Mouse (Mus musculus) gonadal fat pad, adult 2 months (tissue): Measurements from ENCODE around the gene Pipox. TPM values are rescaled to one million over a fixed set of nuclear protein-coding genes. Genes with fewer than 3 reads are reported as not detected.

ENCODE experiments used
- DNase-seq: peaks from one replicate; pipeline ENCODE4 v3.0.0-alpha.2; 2012; ENCODE audit warnings: low read depth
- polyA plus RNA-seq: library from polyadenylated mRNA; depleted of rRNA; stranded (reverse); fragments of >200 nt; gene quantifications from 2 replicates; pipeline ENCODE4 v1.2.3, GENCODE M21; 2012

The Pipox gene
- polyA plus RNA-seq, 1 experiment: 9.6 TPM

DNA sequence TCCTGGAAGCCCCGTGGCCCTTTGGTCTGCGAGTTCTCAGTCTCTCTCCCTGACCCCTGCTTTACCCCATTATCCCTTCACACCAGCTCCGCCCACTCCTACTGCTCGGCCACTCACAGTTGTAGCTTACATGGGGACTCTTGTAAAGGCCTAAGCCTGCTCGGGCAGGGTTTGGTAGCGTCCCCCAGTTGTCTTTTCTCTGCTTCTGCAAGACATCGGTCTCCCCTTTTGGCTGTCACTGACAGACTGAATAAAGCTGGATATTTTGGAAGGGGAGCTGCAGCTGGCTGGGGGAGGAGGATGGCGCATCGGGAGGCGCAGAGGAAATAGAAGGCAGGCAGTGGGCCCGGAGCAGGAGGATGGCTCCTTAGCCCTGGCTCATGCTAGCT lies 17.1 kb downstream of the Pipox start:
- DNase-seq: no peak

DNA sequence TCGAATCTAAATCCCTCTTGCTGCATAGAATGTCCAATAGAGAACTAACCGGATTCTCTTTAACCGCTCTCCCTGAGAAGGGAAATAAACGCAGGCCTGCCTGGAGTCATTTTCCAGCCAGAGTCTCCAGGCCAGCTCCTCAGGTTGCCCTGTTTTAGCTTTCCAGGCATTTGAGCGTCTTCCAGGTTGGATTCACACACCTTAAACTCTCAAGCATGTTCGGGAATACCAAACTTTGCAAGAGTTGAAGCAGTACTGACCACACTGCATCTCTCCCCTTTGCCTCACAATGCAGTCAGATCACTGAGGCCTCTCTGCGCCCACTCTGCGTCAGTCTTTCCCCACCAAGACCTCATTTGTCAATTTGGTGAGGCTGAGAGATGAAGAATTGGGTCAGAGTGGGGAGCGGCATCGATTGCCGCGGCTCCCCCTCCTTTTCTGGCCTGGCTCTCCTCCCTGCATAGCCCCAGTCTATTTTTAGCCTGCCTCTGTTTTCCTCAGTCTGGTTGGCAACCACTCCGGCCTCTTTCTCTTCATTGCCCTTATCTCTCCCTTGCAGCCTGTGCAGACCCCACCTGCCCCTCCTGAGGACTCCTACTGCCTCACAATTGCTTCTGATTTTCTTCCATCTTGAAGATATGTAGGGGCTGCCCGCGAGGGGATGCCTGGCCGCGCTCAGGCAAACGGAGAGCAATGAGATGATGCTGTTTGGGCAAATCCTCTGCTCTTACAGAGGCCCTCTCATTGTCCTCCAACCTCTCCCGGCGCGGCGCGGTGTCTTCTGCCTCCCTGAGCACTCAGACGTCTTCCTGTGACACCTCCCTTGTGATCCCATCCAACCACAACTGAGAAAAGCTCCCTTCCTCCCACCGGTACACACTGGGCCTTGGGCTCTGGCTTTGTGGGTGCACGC lies 17.8 kb downstream of the Pipox start:
- no peak for DNase-seq

DNA sequence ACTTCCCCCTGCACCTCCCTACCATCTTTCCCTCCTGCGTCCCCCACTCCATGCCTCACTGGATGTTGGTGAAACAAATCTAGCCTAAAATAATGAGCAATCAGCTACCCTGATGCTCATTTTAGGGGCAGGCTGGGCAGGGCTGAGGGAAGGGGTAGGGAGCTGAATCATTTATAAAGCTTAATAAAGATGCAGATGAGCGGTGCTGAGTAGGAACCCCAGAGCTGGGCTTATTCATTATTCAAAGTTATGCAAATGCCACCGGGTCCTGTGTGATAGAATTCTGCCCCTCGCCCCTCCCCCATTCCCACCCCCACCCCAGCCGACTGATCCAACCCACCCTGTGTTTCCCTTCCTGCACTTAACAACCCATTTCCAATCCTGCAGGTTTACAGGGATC lies 18.6 kb downstream of the Pipox start:
- no peak for DNase-seq

GRCm38 (mm10) chr11:77874685-77875231 lies 19.1 kb downstream of the Pipox start:
- no peak for DNase-seq

DNA sequence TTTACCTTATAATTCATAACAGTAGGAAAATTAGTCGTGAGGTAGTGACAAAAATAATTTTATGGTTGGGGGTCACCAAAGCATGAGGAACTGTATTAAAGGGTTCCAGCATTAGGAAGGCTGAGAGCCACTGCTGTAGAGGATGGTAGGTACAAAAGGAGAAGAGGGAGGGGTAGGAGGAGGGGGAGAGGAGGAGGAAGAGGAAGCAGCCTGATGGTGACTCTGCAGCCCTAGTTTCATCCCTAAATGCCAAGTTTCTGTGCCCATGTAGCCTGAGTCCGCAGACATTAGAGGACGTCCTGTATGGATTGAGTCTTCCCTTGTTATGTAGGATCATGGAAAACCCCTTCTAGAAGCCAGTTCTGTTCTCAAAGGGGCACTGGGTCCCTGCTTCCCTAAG lies 20.8 kb downstream of the Pipox start:
- DNase-seq: no peak

- no peak for DNase-seq
These were observed 21.2 kb downstream of the Pipox start for GRCm38 (mm10) chr11:77872685-77873084.

- no peak for DNase-seq
These were observed 21.7 kb downstream of the Pipox start for GRCm38 (mm10) chr11:77872236-77872635.

DNA sequence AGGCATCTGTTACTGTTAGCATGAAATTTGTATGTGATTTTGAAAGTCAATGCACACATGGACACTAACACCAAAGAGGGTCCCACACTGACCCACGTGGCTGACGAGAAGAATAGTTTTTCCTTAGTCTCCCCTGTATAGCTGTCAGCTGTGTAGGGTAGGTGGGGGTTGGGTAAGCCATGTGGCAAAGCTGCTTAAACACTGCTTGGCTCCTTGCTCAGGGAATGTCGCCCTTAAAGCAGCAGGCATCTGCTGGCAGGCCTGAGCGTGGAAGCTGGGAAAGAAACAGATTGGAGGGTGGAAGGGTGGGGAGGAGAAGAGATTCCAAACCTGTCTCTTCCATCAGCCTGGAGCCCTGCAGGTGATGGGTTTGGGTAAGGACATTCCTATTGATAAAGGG lies 22.5 kb downstream of the Pipox start:
- DNase-seq: no peak

GRCm38 (mm10) chr11:77867419-77868083 lies 26.3 kb downstream of the Pipox start:
- no peak for DNase-seq

DNA sequence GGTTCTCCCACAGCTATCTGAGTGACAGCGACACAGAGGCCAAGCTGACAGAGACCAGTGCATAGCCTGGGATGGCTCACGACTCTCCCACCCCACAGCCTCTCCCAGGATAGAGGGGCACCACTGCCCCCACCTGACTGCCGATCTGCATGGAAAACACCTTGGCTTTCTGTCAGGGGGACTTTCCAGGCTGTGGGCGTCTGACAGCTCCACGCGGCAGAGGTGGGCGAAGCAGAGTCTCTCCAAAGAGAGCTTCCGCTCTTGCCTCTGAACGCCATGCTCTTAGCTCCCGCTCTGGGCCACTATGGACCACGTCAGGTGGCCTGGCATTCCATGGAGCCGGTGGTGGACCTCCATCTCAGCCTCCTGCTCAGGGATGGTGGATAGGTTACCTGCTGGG lies 29.1 kb downstream of the Pipox start:
- DNase-seq: no peak

DNA sequence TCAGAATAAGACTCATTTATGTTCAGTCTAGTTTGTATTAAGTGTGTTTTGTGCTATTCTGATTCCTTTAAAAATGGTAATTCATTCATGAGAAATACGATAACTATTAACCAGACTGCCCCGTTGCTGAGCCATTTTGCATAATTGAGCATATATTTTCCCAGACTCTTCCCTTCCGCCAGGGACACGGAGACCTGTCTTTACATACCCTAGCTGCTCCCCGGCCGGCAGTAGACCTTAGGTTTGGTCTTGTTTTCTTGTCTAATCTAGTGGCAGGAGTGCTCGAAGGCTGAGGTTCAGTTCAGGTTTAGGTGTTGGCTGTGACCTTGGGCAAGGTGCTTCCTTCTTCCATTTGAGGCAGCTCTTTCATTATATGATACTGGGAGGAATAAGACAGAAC lies 31.0 kb downstream of the Pipox start:
- no peak for DNase-seq

DNA sequence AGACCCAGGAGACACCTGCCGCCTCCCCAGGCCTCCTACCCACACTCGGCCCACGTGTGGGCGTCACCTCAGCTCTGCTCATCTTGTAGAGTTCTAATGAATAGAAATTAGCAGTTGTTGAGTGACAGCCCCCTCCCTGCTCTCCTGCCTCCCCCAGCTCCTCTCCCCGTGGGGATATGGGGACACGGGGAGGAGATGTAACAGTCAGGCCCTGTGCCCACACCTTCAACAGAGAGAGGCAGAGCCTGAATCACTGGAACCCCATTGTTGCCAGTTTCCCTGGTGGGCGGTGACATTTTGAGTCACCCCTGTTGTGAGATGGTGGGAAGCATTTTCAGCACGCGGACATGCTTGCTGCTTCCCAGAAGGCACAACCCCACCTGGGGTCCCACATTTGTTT lies 32.9 kb downstream of the Pipox start:
- DNase-seq: no peak

GRCm38 (mm10) chr11:77858589-77858988 lies 35.3 kb downstream of the Pipox start:
- DNase-seq: no peak

DNA sequence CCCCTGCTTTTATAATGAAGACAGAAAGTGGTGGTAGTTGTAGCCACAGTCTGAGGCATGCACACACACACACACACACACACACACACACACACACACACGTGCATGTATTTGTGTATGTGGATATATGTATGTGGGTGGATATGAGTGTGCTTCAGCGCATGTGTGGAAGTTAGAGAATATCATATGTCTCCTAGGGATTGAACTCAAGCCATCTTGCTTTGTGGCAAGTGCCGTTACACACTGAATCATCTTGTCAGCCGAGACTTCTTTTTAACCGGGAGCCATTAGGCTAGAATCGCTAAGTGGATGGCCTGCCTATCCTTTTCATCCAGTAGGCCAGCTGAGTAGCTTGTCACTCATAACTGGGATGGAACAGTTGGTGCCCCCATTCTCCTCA lies 36.8 kb downstream of the Pipox start:
- no peak for DNase-seq

- DNase-seq: no peak
These were observed 38.5 kb downstream of the Pipox start for GRCm38 (mm10) chr11:77855396-77855795.

DNA sequence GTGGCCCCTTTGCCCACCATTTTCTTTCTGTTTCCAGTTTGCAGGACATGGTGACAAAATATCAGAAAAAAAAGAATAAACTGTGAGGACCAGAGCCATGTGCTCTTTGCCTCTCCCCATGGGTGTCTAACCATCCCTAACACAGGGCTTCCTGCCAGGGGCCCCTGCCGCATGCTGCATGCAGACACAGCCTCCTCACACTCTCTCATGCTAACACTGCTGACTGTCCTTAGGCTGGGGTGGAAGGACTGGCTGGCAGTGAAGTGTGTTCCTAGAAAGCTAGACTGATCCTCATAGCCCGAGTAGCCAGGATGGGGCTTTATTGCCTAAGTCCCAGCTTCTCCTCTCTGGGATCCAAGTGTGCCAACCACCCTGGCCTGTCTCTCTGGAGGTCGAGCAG lies 39.3 kb downstream of the Pipox start:
- DNase-seq: no peak

- no peak for DNase-seq
These were observed 40.8 kb downstream of the Pipox start for GRCm38 (mm10) chr11:77852941-77853668.

DNA sequence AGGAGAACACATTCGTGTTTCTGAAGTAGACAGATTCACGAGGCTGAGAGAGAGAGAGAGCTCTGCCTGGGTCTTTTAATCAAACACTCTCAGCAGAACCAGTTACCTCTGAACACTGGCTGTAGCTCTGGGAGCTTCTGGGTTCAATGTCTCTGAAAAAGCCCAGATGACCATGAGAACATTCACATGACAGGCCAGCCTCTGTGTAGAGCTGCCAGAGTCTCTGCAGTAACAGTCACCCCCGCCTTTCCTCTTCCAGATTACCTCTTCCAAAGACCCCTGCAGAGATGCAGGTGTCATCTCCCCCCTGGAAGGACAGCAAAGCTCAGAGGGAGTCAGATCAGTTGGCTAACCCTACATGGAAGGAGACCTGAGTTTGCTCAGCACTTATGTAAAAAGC lies 41.7 kb downstream of the Pipox start:
- no peak for DNase-seq

DNA sequence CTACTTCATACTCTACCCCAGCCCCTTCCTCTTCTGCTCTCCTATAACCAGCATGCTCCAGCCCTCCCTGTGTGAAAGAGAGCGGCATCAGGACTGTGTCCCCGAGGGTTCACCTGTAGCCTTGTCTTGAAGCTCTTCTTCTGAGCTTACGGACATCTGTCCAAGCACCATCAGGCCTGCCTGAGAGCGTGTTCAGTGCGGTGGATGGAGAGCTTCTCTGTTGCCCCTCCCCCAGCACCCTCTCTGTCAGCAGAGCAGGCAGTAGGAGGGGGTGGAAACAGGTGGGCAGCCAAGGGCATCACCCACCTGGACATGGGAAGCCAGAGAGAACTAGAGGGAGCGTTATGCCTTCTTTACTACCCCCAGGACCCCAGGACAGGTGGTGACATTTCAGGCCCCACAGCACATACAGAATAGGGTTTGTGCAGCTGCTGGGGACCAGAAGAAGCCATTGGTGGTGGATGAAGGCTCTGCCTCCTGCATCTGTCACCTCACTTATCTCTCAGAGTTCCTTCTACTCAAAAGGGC lies 42.3 kb downstream of the Pipox start:
- DNase-seq: no peak

DNA sequence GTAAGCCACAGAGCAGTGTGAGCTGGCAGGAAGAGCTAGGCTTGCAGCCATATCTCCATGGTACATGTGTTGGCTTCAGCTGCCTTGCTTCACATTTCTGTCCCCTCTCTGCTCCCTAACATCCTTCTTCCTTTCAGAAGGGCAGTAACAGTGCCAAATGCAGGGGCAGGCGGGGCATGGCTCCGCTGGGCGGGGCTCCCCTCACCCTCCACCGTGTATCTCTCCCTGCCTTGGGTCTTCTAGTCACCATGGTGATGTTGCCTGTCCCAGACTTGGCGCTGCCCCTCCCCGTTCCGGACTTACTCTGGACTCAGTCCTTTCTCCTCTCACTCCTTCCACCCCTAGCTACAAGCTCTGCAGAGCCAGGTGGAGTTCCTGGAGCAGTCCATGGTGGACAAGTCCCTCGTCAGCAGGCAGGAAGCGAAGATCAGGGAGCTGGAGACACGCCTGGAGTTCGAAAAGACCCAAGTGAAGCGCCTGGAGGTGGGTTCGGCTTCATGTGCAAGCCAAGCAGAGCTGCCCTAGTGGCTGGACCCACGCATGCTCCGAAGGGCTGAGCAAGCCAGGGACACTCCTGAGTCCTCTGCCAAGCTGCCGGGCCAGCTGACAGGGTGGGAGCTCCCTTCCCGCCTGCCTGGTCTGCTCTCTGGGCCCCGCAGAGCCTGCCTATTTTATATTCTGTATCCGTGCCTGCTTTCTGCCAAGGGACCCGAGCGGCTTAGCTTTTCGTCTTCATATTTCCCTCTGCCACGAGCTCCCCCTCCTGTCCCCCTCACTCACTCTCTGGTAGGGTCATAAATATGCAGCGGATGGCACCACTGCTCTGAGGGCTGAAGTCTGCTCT lies 43.3 kb downstream of the Pipox start:
- DNase-seq: no peak

DNA sequence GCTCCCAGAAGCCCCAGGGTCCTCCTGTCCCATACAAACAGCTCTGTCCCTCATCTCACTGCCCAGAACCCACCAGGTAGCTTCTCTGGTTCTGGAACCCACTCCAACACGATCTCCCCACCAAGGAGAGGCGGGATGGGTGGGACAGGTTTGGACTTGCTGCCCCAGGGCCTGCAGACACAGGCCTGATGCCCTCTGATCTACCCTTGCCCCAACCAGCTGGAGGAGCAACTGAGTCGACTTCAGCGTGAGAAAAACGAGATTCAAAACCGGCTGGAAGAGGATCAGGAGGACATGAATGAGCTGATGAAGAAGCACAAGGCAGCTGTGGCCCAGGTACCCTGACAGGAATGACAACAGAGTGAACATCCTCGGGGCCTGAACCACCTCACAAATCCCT lies 44.7 kb downstream of the Pipox start:
- no peak for DNase-seq
